Comparison of ENCODE assay signal across 21 mouse cellular contexts in genomic region chr1:160878485-160878884, GRCm38 (mm10). TPM values are rescaled to one million over a fixed set of nuclear protein-coding genes. Genes with fewer than 3 reads are reported as not detected.
DNase-seq lines count a peak whose midpoint lies in the region; ATAC-seq lines count a peak whose summit lies in the region.
"Had no signal": no experiment of that assay in that cellular context is flagged by ENCODE, and none has a peak within 500 bp of the region (broad histone marks: within the 10 kb centered on the region; RNA-seq: fewer than 3 reads in every experiment).

No protein-coding gene starts in this region.

- no peaks in the 10 kb centered on the region for H3K4me1 ChIP-seq in midbrain, embryonic 15.5 days
- H3K4me1 ChIP-seq: hindbrain, embryonic 12.5 days; stomach, embryonic 15.5 days had no signal

- no peak for ATAC-seq in midbrain, embryonic 15.5 days (replicated peaks)
- ATAC-seq: forebrain, embryonic 16.5 days had no signal

- H3K36me3 ChIP-seq in midbrain, embryonic 15.5 days (replicated peaks): no peaks in the 10 kb centered on the region
- H3K36me3 ChIP-seq: G1E; hindbrain, embryonic 12.5 days; stomach, embryonic 15.5 days had no signal

- DNase-seq in layer of hippocampus, adult 9-11 months: peak; percentile 9
- DNase-seq in layer of hippocampus, adult 8-10 months (ENCODE audit: low spot score in 2 of 2): no peak
- peak; percentile 6 for DNase-seq in adrenal gland, adult 8-10 months
- peak; percentile 29 for DNase-seq in fibroblast of lung, adult 2 months (ENCODE audit: low read depth)
- no peak for DNase-seq in embryo, embryonic 10.5 days (ENCODE audit: low spot score)
- DNase-seq in lung, adult 18-20 months: no peak
- DNase-seq: cerebellum, adult 9-10 months; heart, postnatal 10 days; kidney, adult 9 months; kidney, postnatal 4 days; liver; lung, postnatal 10 days; retina, postnatal 1 day; thymus, adult 2 months had no signal

- no peak overlapping the region for H3K27ac ChIP-seq in midbrain, embryonic 15.5 days
- H3K27ac ChIP-seq: hindbrain, embryonic 12.5 days; stomach, embryonic 15.5 days had no signal

- H3K9me3 ChIP-seq in midbrain, embryonic 15.5 days: no peaks in the 10 kb centered on the region
- H3K9me3 ChIP-seq: G1E; hindbrain, embryonic 12.5 days; megakaryocyte, embryonic 14.5 days; stomach, embryonic 15.5 days had no signal

- H3K4me2 ChIP-seq in midbrain, embryonic 15.5 days: no peak overlapping the region
- H3K4me2 ChIP-seq: heart, embryonic 11.5 days; hindbrain, embryonic 12.5 days; stomach, embryonic 15.5 days had no signal

- no peak overlapping the region for H3K9ac ChIP-seq in midbrain, embryonic 15.5 days
- H3K9ac ChIP-seq: hindbrain, embryonic 12.5 days; stomach, embryonic 15.5 days had no signal

- WGBS in midbrain, embryonic 15.5 days: 78% methylated on average over 4 of the region's 4 CpGs

- H3K4me3 ChIP-seq in midbrain, embryonic 15.5 days: no peak overlapping the region
- H3K4me3 ChIP-seq: hindbrain, embryonic 12.5 days; megakaryocyte, embryonic 14.5 days; stomach, embryonic 15.5 days had no signal

- H3K27me3 ChIP-seq in midbrain, embryonic 15.5 days (replicated peaks): no peaks in the 10 kb centered on the region
- H3K27me3 ChIP-seq: hindbrain, embryonic 12.5 days; megakaryocyte, embryonic 14.5 days; stomach, embryonic 15.5 days had no signal

RNA-seq across cellular contexts. Expression of gene Rc3h1, which starts 27.7 kb away (rescaled TPM):
- total RNA-seq in layer of hippocampus, adult 8-10 months (2022): 10 to 100 TPM; 36.7 to 46.8 (median 43.7) TPM
- total RNA-seq in adrenal gland, adult 8-10 months (2022): 10 to 100 TPM; 34.6 to 52.0 (median 48.0) TPM
- 7.6 and 8.0 TPM in 2 replicates for polyA plus RNA-seq in midbrain, embryonic 15.5 days (2015; fragmentation: Nextera tagmentation; extraction: Ambion mirVana)

Comparison
In these comparisons a context has a peak if more than half of its experiments do, and no peak if none do; other contexts are left out.
1. DNase-seq: peak in layer of hippocampus, adult 9-11 months (single experiment), adrenal gland, adult 8-10 months (single experiment) and fibroblast of lung, adult 2 months (single experiment); none in layer of hippocampus, adult 8-10 months (0 of 2), embryo, embryonic 10.5 days (single experiment) and lung, adult 18-20 months (0 of 2).